Mouse (Mus musculus): ENCODE measurements around the gene Cdca8. TPM values are rescaled to one million over a fixed set of nuclear protein-coding genes. Genes with fewer than 3 reads are reported as not detected.

Cdca8 gene
- polyA plus RNA-seq, 1 experiment from 2014 or later, result 226 TPM

DNA sequence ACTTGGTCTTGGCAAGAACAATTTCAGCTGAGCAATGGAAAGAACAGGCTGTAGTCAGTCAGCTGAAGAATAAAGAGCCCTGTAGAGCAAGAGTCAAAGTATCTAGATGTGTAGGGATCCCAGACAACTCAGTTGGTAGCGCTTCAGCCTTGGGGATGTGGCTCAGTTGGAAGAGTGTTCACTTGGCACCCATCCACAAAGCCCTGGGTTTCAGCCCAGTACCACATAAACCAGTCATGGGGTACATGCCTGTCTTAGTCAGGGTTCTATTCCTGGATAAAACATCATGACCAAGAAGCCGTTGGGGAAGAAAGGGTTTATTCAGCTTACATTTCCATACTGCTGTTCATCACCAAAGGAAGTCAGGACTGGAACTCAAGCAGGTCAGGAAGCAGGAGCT lies 49.2 kb downstream of the Cdca8 start:
- Histone ChIP-seq H3K4me3 (no peak overlapping the region), H3K27ac (no peak overlapping the region), H3K36me3 (no peaks in the 10 kb centered on the region), H3K9me3 (replicated peaks) (no peaks in the 10 kb centered on the region), H3K27me3 (ENCODE audit: low read depth, poor library complexity, severe bottlenecking) (peaks cover 97% of the 10 kb centered on the region), H3K4me1 (peaks cover 10% of the 10 kb centered on the region)
- no peak for DNase-seq (ENCODE audit: low spot score)
- WGBS, result 91% methylated on average over 2 of the region's 2 CpGs

DNA sequence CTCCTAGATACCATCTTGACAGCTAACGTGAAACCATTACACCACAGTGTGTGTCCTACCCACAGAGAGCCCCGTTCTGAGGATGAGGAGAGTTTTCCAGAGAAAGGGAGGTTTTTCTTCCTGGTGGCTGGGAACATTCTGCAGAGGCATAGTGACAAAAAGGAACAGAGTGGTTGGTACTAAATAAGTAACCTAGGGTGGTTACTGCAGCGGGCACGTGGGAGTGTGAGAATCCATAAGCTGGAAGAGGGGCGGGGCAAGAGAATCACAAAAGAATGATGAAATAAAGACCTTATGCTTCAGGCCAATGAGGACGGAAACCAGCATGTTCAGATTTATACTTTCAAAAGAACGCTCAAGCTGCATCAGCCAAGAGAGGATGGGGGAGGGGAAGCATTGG lies 50.4 kb downstream of the Cdca8 start:
- H3K27ac ChIP-seq, result no peak overlapping the region
- no peaks in the 10 kb centered on the region for H3K36me3 ChIP-seq
- no peaks in the 10 kb centered on the region for H3K4me1 ChIP-seq
- H3K4me3 ChIP-seq, result no peak overlapping the region
- peaks cover 97% of the 10 kb centered on the region for H3K27me3 ChIP-seq (ENCODE audit: low read depth, poor library complexity, severe bottlenecking)
- H3K9me3 ChIP-seq (replicated peaks), result no peaks in the 10 kb centered on the region
- DNase-seq (ENCODE audit: low spot score), result no peak
- WGBS, result 75% methylated on average over 7 of the region's 7 CpGs

DNA sequence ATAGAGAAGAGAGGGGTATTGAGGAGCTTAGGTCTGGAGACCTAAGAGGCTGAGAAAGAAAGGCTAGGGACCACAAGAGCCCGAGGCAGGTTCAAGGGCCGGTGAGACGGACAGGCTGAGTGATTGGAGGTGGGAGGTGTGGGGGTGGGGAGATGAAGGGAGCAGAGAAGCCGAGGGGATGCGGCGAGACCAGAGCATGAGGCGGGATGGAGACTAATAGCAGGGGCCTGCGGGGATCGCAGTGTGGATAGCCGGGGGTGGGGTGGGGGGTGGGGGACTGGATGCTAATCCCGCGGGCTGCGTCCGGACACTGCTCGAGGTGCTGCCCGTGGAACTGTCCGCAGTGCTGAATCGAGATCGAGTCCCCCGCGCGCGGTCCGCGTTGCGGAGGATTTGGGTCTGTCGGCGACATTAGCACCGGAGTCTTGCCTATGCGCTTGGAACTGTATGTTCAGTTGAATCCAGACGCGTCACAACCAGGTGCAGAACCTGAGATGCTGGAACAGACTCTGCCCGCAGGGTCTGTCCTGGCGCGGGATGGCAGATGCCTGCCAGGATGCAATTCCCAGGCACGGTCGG lies 56.9 kb downstream of the Cdca8 start:
- no peak overlapping the region for H3K27ac ChIP-seq
- peaks cover 88% of the 10 kb centered on the region for H3K27me3 ChIP-seq (ENCODE audit: low read depth, poor library complexity, severe bottlenecking)
- under 1% methylated on average over 37 of the region's 37 CpGs for WGBS
- H3K36me3 ChIP-seq, result no peaks in the 10 kb centered on the region
- peak overlapping the region; percentile 53 for H3K4me3 ChIP-seq
- peaks cover 20% of the 10 kb centered on the region for H3K4me1 ChIP-seq
- no peaks in the 10 kb centered on the region for H3K9me3 ChIP-seq (replicated peaks)
- peak; percentile 81 for DNase-seq (ENCODE audit: low spot score)

GRCm38 (mm10) chr4:124881341-124881908 lies 57.7 kb downstream of the Cdca8 start:
- WGBS, result under 1% methylated on average over 37 of the region's 37 CpGs
- Histone ChIP-seq H3K4me3 (peak overlapping the region; percentile 53), H3K9me3 (replicated peaks) (no peaks in the 10 kb centered on the region), H3K36me3 (no peaks in the 10 kb centered on the region), H3K4me1 (peaks cover 20% of the 10 kb centered on the region), H3K27ac (no peak overlapping the region), H3K27me3 (ENCODE audit: low read depth, poor library complexity, severe bottlenecking) (peaks cover 79% of the 10 kb centered on the region)
- DNase-seq (ENCODE audit: low spot score), result peak; percentile 81

DNA sequence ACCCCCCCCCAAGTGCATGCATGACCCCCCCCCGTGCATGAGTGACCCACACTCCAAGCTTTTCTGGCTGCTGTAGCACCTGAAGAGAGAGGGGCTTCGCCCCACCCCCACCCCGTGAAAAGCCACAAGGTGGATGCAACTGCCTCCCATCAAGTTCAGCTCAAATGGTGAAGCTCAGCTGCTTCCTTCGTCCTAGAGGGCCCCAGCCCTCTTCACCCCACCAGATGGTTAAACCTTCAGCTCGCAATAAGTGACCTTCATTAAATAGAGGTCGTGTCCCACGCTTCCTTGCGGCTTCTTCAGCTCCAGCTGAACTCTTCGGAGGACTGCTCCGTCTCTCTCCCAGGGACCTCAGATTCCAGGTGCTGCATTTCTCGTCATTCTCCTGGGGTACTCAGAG lies 58.5 kb downstream of the Cdca8 start, which contains the start of gene Epha10:
Gene Epha10 (plus strand): TSS at position 301 of the 400 bp plus-strand sequence.
- no peak for DNase-seq (ENCODE audit: low spot score)

DNA sequence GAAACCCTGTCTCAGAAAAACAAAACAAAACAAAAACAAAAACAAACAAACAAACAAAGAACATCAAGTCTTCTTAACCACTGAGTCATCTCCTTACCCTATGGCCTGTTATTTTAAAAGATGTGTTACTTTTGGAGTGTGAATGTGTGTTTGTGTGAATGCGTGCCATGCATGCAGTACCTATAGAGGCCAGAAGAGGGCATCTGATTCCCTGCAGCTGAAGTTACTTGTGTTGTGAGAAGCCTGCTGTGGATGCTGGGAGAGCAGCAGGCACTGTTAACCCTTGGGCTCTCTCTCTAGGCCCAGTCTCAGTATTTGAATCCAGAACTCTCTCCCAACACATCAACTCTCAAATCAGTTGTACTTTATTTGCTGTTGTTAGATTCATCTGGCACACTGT lies 66.4 kb downstream of the Cdca8 start:
- Histone ChIP-seq H3K27me3 (ENCODE audit: low read depth, poor library complexity, severe bottlenecking) (no peaks in the 10 kb centered on the region), H3K27ac (no peak overlapping the region), H3K4me3 (no peak overlapping the region), H3K9me3 (replicated peaks) (no peaks in the 10 kb centered on the region), H3K4me1 (no peaks in the 10 kb centered on the region), H3K36me3 (no peaks in the 10 kb centered on the region)
- DNase-seq (ENCODE audit: low spot score), result no peak
- WGBS, result 93% methylated on average over 1 of the region's 1 CpGs

More for the DNA sequence above, 58.5 kb downstream of the Cdca8 start, which contains the start of gene Epha10:
- Histone ChIP-seq H3K27me3 (ENCODE audit: low read depth, poor library complexity, severe bottlenecking) (peaks cover 71% of the 10 kb centered on the region), H3K27ac (no peak within 1 kb of the TSS), H3K9me3 (replicated peaks) (no peaks in the 10 kb centered on the region), H3K4me3 (peak within 1 kb of the TSS; percentile 53), H3K4me1 (peaks cover 20% of the 10 kb centered on the region), H3K36me3 (no peaks in the 10 kb centered on the region)
- 4% methylated on average over 11 of the region's 11 CpGs for WGBS

Other genes with a start within 250 kb of the Cdca8 start
- 73.9 and 77.2 TPM in 2 replicates for gene Utp11, start 245.7 kb downstream of the Cdca8 start, polyA plus RNA-seq (2016; fragmentation: Nextera tagmentation; extraction: Ambion mirVana)
- 7.7 and 10.1 TPM in 2 replicates for gene Fhl3, start 238.6 kb downstream of the Cdca8 start, polyA plus RNA-seq (2016; fragmentation: Nextera tagmentation; extraction: Ambion mirVana)
- gene Sf3a3, start 224.5 kb downstream of the Cdca8 start, polyA plus RNA-seq (2016; fragmentation: Nextera tagmentation; extraction: Ambion mirVana), result 270 and 284 TPM in 2 replicates
- 22.7 and 22.8 TPM in 2 replicates for gene Inpp5b, start 197.5 kb downstream of the Cdca8 start, polyA plus RNA-seq (2016; fragmentation: Nextera tagmentation; extraction: Ambion mirVana)
- 15.6 and 17.3 TPM in 2 replicates for gene Mtf1, start 137.2 kb downstream of the Cdca8 start, polyA plus RNA-seq (2016; fragmentation: Nextera tagmentation; extraction: Ambion mirVana)
- 43.7 and 45.7 TPM in 2 replicates for gene Yrdc, start 88.6 kb downstream of the Cdca8 start, polyA plus RNA-seq (2016; fragmentation: Nextera tagmentation; extraction: Ambion mirVana)
- gene 1110065P20Rik, start 88.1 kb downstream of the Cdca8 start, polyA plus RNA-seq (2016; fragmentation: Nextera tagmentation; extraction: Ambion mirVana), result 33.5 and 41.6 TPM in 2 replicates
- 0.26 and 0.28 TPM in 2 replicates for gene Maneal, start 77.1 kb downstream of the Cdca8 start, polyA plus RNA-seq (2016; fragmentation: Nextera tagmentation; extraction: Ambion mirVana)
- gene Epha10, start 58.4 kb downstream of the Cdca8 start, polyA plus RNA-seq (2016; fragmentation: Nextera tagmentation; extraction: Ambion mirVana), result 0.05 and 0.06 TPM in 2 replicates
- gene 9930104L06Rik, start 2.3 kb downstream of the Cdca8 start, polyA plus RNA-seq (2016; fragmentation: Nextera tagmentation; extraction: Ambion mirVana), result 14.6 and 17.0 TPM in 2 replicates
- gene Rspo1, start 47.1 kb upstream of the Cdca8 start, polyA plus RNA-seq (2016; fragmentation: Nextera tagmentation; extraction: Ambion mirVana), result 4.8 and 6.3 TPM in 2 replicates
- gene Gnl2, start 77.3 kb upstream of the Cdca8 start, polyA plus RNA-seq (2016; fragmentation: Nextera tagmentation; extraction: Ambion mirVana), result 83.5 and 83.7 TPM in 2 replicates
- 0.09 and 0.15 TPM in 2 replicates for gene Dnali1, start 126.4 kb upstream of the Cdca8 start, polyA plus RNA-seq (2016; fragmentation: Nextera tagmentation; extraction: Ambion mirVana)
- 35.5 and 35.7 TPM in 2 replicates for gene Snip1, start 127.4 kb upstream of the Cdca8 start, polyA plus RNA-seq (2016; fragmentation: Nextera tagmentation; extraction: Ambion mirVana)
- gene Meaf6, start 145.8 kb upstream of the Cdca8 start, polyA plus RNA-seq (2016; fragmentation: Nextera tagmentation; extraction: Ambion mirVana), result 64.2 and 70.9 TPM in 2 replicates
- 0.23 and 0.58 TPM in 2 replicates for gene Zc3h12a, start 188.5 kb upstream of the Cdca8 start, polyA plus RNA-seq (2016; fragmentation: Nextera tagmentation; extraction: Ambion mirVana)